Mouse (Mus musculus): Measurements from ENCODE around the gene Dmc1.

GRCm38 (mm10) chr15:79641135-79641817, 36.4 kb upstream of the Dmc1 start:
- TF ChIP-seq CTCF (IDR thresholded peaks at IDR 0.05; ENCODE audit: low read depth) (no peak), EP300 (IDR thresholded peaks at IDR 0.05; ENCODE audit: low read depth) (no peak)
